Mouse (Mus musculus): ENCODE measurements around the gene Ms4a12. TPM values are rescaled to one million over a fixed set of nuclear protein-coding genes. Genes with fewer than 3 reads are reported as not detected.
"Not testable (repeated sequence)": the region's sequence is repeated elsewhere in the genome, so short reads cannot be mapped to it uniquely, and the experiment has no call there.

Ms4a12 gene
- total RNA-seq (2021) = not detected

- intact Hi-C loops (cut with DNase I) = no loop called here
Observed at GRCm38 (mm10) chr19:11232348-11232747, at the start of gene Ms4a12. Gene Ms4a12 (minus strand): TSS chr19:11232448.

DNA sequence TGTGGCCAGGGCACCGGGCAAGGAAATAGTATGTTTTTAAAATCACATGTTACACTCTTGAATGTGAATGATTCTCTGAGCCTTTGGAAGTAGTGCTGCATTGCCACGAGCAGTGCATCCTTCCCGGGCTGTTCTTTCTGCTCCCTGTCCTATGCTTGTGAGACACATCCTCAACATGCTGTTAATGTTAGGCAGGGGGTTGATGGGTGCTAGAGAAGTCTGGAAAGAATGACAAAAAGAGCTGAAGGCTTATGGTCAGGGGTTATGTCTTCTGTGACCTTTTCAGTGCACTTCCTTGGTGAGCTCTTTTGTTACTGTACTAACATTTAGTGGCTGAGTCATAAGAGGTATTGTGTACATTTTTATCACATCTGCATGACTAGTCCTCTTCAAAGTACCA, 48.0 kb upstream of the Ms4a12 start:
- intact Hi-C loops (cut with DNase I) = no loop called here
- no peak for DNase-seq

More at GRCm38 (mm10) chr19:11232348-11232747, at the start of gene Ms4a12:
- no peak for DNase-seq

DNA sequence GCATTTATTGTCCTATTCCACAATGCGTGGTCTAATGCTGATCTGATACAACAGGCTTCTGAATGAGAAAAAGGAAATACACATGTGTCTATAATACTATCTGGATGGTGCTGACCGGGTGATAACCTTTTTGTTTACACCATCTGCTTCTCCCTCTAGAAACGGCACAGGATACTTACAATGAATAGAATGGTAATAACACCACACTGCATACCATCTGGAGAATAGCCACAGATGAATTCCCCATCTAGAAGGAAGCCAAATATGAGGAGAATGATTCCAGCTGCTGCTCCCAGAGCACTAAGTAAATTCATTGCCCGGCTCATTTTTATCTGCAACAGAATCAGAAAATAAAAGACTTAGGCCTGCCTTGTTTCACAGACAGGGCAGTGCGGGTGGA, 44.2 kb upstream of the Ms4a12 start:
- intact Hi-C loops (cut with DNase I) = no loop called here
- DNase-seq = no peak

DNA sequence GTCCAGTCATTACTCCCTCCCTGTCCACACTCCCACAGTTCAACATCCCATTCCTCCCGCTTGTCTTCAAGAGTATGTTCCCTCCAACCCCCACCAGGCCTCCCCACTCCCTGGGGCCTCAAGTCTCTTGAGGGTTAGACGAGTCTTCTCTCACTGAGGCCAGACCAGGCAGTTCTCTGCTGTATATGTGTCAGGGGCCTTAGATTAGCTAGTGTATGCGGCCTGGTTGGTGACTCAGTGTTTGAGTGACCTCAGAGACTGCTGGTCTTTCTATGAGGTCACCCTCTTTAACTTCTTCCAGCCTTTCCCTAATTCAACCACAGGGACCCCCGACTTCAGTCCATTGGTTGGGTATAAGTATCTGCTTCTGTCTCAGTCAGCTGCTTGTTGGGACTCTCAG, 34.7 kb upstream of the Ms4a12 start:
- intact Hi-C loops (cut with DNase I) = no loop called here
- DNase-seq = no peak

GRCm38 (mm10) chr19:11266052-11266845, 34.0 kb upstream of the Ms4a12 start, which contains the start of gene Ms4a1:
Gene Ms4a1 (minus strand): TSS chr19:11266241.
- intact Hi-C loops (cut with DNase I) = no loop called here
- no peak for DNase-seq

GRCm38 (mm10) chr19:11264602-11265185, 32.4 kb upstream of the Ms4a12 start:
- intact Hi-C loops (cut with DNase I) = no loop called here
- DNase-seq = no peak

DNA sequence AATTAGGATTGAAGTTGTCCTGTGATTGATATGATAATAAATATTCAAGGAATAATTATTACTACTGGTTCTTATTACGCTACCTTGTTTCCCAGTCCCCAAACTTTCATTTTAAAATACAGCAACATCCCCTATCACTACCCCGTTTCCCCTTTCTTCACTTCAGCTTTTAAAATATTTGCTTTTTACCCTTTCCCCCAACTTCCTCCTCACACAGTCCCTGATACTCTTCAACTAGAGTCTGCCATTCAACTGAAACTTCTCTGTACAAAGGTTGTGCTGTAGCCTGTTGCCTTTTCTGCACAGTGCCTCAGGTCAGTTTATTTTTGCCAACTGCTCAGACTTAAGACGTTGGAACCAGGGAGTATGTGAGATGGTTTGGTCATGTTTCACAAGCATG, 31.3 kb upstream of the Ms4a12 start:
- intact Hi-C loops (cut with DNase I) = no loop called here
- no peak for DNase-seq

DNA sequence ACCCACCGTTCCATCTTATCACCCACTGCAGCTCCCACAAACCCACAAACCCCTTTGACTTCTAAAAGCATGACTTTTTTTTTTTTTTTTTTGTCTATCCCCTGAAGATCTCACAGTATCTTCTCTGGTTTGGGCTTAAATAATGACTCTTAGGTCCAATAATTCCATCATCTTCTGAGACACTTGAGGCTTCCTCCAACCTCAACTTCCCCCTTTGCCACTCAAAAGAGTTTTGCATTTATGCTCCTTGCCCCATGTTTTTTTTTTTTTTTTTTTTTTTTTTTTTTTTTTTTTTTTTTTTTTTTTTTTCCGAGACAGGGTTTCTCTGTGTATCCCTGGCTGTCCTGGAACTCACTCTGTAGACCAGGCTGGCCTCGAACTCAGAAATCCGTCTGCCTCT, 30.7 kb upstream of the Ms4a12 start:
- DNase-seq; intact Hi-C loops (cut with DNase I): not testable (repeated sequence)

GRCm38 (mm10) chr19:11261522-11261921, 29.3 kb upstream of the Ms4a12 start:
- no peak for DNase-seq

DNA sequence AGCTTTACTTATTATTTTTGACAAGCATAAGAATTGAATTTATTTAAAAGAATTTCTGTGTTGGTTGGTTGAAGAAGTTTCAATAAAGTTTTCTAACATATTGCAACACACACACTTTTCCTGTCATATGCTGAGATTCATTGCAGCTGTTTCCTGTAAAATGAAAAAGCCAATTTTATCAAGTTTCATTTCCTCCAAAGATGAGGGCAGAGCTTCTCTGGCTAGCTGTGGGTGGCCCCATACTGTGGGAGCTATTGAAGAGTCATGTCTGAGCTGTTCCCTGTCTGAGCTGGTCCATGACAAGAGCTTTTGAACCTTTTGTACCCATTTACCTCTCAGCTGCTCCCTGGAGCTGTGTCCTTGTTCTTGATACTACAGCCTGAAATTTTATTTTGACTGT, 12.0 kb upstream of the Ms4a12 start:
- intact Hi-C loops (cut with DNase I) = no loop called here
- DNase-seq = no peak

More at GRCm38 (mm10) chr19:11261522-11261921, 29.3 kb upstream of the Ms4a12 start:
- intact Hi-C loops (cut with DNase I) = no loop called here

DNA sequence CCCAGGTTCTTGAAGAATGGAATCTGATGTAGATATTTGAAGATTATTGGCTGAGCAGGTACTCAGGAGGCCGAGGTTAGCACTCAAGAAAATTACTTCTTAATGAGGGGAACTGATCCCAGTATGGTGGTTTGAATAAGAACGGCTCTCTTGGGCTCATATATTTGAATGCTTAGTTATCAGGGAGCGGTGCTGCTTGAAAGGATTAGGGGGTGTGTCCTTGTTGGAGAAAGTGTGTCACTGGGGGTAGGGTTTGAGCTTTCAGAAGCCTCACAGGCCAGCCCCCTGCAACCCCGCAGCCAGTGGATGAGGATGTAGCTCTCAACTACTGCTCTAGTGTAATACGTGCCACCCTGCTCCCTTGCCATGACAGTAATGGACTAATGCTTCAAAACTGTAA, 10.3 kb upstream of the Ms4a12 start:
- no peak for DNase-seq
- intact Hi-C loops (cut with DNase I) = no loop called here

- intact Hi-C loops (cut with DNase I) = no loop called here
- no peak for DNase-seq
Observed at GRCm38 (mm10) chr19:11235820-11236219, 3.6 kb upstream of the Ms4a12 start.

DNA sequence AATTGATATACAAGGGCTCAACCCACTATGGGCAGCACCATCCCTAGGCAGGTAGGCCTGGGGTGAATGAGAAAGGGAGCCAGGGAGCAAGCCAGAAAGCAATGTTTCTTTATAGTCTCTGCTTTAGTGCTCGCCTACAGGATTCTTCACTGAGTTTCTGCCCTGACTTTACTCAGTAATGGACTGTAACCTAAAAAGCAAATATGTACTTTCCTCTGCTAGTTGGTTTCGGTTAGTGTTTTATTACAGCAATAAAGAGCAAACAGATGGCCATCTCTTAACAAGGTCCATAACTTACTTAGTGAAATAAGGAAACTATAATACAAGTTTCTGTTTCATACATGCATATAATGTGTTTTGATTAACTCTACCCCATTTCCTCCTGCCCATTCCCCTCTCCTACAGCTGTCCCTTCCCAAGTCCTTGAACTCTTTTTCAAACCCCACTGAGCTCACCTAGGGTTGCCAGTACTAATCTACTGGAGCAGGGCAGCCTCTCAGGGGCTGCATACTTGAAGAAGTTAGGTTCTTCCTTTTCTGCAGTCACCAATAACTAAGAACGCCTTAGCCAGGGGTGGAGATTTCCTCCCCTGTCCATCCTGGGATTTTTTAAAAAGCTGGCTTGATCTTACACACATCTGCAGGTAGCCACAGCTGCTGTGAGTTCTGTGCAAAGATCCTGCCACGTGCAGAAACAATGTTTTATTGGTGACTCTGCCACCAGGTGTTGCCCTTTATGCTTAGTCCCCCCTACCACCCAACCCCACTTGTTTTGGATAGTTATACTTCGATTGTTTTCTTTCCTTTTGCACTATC, 2.9 kb upstream of the Ms4a12 start:
- intact Hi-C loops (cut with DNase I) = no loop called here
- no peak for DNase-seq

DNA sequence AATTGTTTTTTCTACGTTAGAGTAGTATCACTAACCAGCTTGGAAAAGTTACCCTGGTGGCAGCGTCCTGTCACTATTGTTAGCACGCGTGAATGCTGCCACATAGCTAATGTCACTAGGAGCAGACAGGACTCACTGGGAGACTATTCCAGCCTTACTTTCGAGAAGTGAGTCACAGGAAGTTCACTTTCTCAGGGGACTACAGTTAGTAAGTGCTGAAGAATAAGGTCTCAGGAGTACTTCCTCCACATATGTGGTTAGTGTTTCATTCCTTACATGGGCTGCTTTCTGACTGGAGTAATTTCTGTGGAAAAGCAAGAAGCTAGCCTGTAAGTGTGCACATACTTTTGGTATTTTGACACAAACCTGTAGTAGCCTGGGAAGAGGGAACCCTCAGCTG, 2.0 kb upstream of the Ms4a12 start:
- no peak for DNase-seq
- intact Hi-C loops (cut with DNase I) = no loop called here

DNA sequence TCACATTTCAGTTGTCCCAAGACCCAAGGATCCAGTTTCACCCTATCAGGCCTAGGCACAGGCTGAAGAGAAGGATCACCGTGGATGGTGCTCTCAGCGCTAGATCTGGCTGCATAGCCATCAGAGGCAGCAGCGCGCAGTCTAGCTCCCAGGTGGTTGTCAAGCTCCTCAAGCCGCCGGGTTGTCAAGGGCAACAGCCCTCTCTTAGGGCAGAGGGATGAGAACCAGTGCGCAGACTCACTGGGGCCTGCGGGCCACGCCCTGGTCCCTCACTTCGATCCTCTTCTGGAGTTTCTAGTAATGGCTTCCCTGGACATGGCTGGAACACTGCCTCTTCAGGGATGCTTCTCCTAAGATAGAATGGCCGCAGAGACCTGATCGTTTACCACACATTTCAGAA, 35.7 kb downstream of the Ms4a12 start, which contains the start of gene Ms4a13:
Ms4a13 (minus strand) TSS at position 192 of the 400 bp plus-strand sequence.
- intact Hi-C loops (cut with DNase I) = no loop called here
- no peak for DNase-seq

- intact Hi-C loops (cut with DNase I) = no loop called here
- DNase-seq = no peak
Observed at GRCm38 (mm10) chr19:11192552-11192951, 39.7 kb downstream of the Ms4a12 start.

- intact Hi-C loops (cut with DNase I) = no loop called here
- DNase-seq = no peak
Observed at GRCm38 (mm10) chr19:11184121-11184520, 48.1 kb downstream of the Ms4a12 start.

DNA sequence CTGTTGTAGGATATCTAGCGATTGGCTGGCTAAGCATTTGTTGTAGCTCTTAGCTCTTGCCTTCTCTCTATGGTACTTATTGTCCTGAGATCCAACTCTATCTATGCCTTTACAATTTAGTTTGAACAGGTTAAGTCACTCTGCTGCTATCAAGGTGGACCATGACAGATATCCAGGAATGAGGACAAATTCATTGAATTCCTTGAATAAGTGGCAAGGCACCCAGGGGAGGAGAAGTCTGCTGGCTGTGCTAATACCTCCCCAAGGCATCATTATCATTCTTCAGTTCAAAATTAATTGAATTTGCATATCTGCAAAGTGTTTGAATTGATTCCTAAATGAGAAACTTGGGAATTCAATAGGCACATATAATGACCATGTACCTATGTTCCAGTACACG, 54.8 kb downstream of the Ms4a12 start:
- intact Hi-C loops (cut with DNase I) = no loop called here
- no peak for DNase-seq

DNA sequence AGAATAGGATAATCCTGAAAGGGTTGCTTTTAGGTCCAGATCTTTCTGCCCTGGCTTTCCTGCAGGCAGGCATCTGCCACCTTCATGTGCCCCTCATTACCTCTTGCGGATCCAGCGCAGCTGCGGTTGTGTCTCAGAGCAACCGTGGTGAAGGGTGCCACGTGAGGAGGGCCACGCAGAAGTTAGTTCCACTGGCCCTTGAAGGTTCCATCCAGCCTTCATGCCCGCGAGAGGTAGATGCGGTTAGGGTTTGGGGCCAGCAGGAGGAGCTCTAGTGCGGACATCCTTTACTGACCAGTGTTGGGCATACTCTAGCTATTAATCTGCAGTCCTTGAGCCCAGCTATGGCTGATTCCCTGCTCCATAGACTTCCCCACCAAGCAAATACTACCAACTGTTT, 67.1 kb downstream of the Ms4a12 start, which contains the start of gene 1700025F22Rik:
1700025F22Rik (minus strand) TSS at position 149 of the 400 bp plus-strand sequence.
- intact Hi-C loops (cut with DNase I) = no loop called here
- DNase-seq = no peak

Data from left cerebral cortex, postnatal 4 days (tissue).